Mouse (Mus musculus) WW6 (cell line): ENCODE results near the gene Hvcn1.
"Not testable (repeated sequence)": the region's sequence is repeated elsewhere in the genome, so short reads cannot be mapped to it uniquely, and the experiment has no call there.

Experiments used
- DNase-seq: peaks from one replicate; pipeline ENCODE4 v3.0.0-alpha.2; 2013; ENCODE audit warnings: low read depth, low spot score

Hvcn1 gene

DNA sequence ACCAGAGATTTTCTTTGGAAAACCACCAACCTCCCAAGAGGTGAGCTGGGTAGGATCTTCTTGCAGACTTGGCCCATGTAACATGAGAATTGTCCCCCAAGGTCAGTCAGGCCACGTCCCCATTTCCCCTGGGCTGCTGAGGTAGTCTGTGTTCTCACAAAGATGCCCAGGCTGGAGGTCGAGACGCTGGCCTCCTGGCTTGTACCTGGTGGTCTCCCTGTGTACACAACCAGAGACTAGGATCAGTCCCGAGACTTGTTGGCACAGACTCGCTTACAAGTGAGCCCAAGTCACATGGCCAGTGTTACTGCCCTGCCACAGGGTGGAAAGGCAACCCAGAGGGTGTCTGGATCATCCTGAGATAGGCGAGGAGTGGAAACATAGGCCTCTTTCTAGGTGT lies 4.7 kb upstream of the Hvcn1 start:
- DNase-seq = no peak

- no peak for DNase-seq
Observed at GRCm38 (mm10) chr5:122204180-122204579, 2.4 kb upstream of the Hvcn1 start.

- no peak for DNase-seq
Observed at GRCm38 (mm10) chr5:122208909-122209308, 2.3 kb downstream of the Hvcn1 start.

DNA sequence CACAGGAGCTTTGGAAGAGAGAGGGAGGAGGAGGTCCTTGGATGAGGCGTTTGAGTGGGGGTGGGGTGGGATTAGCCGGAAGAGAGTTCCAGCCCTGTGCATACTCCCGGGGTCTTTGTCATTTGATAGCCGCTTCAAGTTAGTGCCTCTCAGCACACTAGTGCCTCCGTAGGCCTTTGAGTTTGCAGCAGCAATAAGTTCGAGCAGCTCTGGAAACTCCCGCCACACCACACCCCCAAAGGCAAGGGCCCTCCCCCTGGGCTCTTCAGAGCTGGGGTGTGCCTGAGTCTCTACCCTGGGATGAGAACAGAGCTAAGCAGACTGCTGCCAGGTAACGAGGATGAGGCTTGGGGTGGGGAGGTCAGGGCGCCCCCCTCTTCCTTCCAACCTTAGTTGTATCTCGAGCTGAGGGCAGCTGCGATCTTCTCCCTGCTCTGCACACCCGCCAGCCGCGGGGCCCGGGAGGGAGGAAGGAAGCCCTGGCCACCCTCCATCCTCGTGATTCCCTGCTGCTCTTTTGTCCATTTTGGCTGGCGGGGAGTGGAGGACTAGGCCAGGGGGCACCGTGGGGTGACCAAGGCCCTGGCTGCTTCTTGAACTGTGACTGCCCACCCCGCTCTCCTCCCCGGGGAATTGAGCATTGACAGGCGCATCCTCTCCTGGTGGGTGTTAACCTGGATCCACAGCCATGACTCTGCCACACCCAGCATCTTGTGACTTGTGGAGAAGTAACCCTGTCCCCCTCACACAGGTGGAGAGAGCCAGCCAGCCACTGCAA lies 3.2 kb downstream of the Hvcn1 start:
- DNase-seq = peak; percentile 68

DNA sequence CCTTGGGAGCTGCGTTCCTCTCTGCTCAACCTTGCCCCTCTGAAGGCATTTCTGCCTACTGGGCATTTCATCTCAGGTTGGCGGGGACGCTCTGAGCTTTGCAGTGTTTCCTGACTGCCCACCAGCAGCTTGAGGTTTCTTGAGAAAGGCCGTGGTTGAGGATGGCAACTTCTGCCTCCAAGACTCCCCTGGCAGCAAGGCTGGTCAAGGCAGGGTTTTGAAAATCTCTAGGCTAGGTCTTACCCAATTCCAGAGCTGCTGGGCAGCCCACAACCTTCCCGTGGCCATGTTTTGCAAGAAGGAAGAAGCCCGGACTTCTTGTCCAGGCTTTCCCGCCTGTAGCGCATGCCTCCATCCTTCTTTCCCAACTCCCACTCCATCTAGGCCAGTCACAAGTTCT lies 4.3 kb downstream of the Hvcn1 start:
- no peak for DNase-seq

- DNase-seq = no peak
Observed at GRCm38 (mm10) chr5:122212125-122212524, 5.5 kb downstream of the Hvcn1 start.

DNA sequence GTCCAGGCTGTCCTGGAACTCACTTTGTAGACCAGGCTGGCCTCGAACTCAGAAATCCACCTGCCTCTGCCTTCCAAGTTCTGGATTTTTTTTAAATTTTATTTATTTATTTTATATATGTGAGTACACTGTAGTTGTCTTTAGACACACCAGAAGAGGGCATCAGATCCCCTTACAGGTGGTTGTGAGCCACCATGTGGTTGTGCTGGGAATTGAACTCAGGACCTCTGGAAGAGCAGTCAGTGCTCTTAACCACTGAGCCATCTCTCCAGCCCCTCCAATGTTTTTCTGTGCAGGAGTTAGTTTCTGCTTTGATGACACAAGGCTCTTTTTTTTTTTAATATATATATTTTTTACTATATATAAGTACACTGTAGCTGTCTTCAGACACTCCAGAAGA lies 6.2 kb downstream of the Hvcn1 start:
- DNase-seq = not testable (repeated sequence)

GRCm38 (mm10) chr5:122213861-122214260 lies 7.3 kb downstream of the Hvcn1 start:
- DNase-seq = no peak

DNA sequence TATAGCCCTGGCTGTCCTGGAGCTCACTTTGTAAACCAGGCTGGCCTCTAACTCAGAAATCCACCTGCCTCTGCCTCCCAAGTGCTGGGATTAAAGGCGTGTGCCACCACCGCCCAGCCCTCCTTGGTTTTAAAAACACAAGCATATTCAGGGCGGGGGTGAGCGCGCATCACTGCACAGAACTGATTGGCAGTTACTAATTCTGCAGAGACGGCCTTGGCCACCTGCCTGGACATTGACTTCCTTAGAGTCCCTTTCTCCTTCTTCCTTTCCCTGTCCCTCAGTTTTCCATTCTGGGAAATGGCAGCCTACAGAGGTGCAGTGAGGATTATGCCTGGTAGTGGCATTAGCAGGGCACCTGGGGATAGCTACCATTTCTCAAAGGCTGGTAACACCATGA lies 11.0 kb downstream of the Hvcn1 start:
- DNase-seq = no peak

DNA sequence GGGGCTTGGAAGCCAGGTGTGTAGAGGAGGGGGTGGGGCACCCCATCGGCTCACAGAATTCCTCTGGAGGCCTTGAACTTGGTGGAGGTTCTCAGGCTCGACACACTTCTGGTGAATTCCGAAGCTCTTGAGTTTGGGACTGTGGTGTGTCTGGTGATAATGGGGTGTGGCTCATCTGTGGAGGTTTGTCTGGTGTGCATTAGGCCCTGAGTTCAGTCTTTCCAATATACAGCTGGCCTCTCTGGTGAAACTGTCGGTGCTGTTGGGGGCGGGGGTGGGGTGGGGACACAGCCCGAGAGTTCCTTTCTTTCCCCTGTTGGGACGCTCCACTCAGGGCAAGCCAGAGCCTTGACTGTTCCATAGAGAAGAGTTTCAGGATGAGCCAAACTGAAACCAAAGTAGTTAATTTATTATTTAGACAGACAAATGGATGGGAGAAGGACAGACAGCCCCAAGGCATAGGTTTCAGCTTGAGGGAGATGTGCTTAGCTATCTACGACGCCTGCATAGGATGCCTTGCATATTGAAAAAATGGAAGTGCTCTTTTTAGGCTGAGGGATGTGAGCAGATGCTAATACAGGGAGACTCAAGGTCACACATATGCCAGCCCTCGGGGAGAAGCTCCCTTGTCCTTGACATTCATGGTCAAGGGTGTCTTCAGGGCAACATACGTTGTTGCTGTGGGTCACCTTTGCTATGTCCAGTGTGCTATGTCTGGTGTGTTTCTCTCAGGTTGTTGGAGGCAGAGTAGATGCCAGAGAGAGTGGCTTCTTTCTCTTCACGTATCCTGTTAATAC lies 11.7 kb downstream of the Hvcn1 start:
- no peak for DNase-seq

DNA sequence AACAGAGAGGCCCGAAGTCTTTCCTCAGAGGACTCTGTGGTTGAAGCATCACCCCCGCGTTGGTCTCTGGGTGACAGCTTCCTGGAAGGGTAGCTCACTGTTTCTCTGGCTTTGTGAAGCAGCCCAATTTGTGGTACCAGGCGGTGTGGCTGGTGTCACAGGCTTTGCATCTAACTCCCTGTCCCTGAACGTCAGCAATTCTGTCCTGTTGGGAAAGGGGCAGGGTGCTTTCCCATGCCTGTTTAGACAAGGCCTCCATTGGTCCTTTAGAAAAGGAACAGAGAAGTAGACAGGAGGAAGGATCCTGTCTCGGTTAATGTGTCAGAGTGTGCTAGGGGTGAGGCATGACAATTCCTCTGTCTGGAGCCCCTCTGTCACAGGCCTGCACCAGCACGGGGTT lies 12.3 kb downstream of the Hvcn1 start:
- no peak for DNase-seq

GRCm38 (mm10) chr5:122219655-122220629 lies 13.3 kb downstream of the Hvcn1 start:
- no peak for DNase-seq

GRCm38 (mm10) chr5:122221085-122221484 lies 14.5 kb downstream of the Hvcn1 start:
- no peak for DNase-seq

DNA sequence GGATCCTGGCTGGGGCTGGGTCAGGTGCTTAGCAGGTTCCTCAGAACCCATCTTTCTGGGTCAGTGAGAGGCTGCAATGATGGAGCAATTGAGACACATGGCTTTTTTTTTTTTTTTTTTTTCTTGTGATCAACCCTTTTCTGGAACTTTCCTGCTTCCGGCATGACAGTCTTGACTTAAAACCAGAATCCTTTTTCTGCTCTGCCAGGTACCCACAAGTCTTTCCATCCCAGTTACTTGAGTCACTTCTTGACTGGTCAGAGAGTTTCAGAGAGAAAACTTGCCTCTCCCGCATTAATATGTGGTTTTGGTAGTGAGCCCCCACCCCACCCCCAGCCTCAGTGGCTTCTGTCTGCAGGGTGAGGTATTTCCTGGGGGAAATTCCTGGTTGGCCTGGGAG lies 17.7 kb downstream of the Hvcn1 start:
- DNase-seq = no peak

DNA sequence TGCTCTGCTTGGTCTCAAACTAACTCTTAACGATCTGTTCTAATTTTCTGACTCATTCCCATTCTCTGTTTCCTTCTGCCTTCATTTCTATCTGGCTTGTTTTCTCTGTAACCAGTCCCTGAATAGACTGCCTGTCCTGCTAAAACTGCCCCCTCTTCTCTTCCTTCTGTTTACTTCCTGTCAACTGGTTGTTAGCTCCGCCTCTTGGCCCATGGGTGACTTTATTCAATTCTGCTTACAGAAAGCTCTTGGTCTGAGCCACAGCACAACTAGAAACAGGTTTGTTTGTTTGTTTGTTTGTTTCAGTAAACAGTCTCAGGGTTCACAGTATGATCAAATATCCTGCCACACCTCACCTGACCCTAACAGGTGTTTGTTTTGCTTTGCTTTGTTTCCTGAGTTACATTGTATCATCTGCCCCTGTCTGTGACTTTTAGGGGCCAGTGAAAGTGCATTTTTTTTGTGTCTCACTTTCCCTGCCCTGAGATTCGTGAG lies 21.7 kb downstream of the Hvcn1 start:
- DNase-seq = no peak

DNA sequence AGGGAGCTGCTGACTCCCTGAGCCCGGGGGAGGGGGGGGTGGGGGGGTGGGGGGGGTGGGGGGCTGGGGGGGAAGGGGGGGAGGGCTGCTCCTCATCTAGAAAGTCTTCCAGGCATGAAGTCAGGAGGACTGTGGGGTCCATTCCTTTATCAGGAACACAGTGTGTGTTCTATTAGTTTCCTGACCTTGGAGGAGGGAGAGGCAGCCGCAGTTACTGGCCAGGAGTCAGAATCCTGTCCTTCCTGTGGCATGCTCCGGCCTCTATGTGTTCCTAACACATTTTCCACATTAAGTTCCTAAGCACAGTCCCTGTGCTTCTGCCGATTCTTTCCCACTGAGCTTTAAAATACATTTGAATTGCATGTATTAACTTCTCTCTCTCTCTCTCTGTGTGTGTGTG lies 22.2 kb downstream of the Hvcn1 start:
- no peak for DNase-seq

GRCm38 (mm10) chr5:122230816-122231215 lies 24.2 kb downstream of the Hvcn1 start:
- no peak for DNase-seq

DNA sequence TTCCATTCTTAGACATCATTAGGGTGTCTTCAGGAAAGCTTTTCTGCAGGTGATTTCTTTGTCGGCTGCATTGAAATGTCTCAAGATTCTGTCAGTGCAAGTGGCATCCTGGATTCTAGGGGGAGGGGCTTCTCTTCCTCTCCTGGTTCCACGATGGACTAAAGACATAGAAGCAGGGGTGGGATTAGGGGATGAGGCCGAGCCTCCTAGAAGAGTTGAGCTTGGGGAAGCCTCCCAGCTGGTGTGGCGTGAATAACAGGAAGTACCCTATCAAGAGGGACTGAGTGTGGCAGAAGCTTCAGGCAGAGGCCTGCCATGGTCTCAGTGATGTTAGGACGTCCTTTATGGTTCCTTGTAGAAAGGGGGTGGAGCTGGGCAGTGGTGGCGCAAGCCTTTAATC lies 24.8 kb downstream of the Hvcn1 start:
- no peak for DNase-seq

DNA sequence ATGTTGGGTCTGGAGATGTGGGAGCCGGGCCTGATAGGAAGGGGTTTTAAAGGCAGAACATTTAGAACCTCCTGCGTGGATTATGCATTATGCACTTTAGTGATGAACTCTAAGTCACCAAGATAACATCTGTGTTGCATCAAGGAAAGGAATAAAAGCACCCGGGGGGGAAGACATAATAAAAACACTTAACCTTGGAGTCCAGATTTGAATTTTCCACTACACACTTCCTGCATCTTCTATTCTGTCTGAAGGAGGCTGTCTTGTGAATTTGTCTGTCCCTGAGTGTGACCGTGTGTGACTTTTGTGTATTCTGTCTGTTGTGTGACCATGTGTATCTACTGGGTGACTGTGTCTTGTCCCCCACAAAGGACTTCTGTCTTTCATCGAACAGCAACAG lies 25.4 kb downstream of the Hvcn1 start:
- no peak for DNase-seq

DNA sequence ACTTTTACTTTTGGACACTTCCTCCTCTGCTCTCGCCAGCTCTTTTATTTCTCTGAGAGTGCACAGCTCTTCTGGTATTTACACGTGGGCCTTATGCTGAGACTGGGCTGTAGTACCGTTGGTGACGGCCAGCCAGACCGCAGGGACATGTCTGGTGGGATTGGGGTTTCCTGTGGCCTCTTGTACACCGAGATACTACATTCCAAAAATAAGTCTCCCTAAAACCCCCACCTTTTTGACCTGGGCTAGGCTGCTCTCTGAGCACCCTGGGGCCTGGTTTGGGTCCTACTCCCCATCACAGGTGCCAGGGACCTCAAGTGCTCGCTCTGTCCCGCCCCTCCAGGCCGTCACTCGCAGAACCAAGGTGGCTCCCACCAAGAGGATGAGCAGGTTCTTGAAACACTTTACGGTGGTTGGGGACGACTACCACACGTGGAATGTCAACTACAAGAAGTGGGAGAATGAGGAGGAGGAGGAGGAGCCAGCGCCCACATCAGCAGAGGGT lies 26.5 kb downstream of the Hvcn1 start:
- DNase-seq = no peak

- DNase-seq = no peak
Observed at GRCm38 (mm10) chr5:122233695-122234094, 27.1 kb downstream of the Hvcn1 start.
